Mouse (Mus musculus): ENCODE measurements at regions not wholly inside any gene's neighbourhood (a gene's known extent, or its start where the extent isn't known, plus 50 kb on each side); places are given as distances from the start of the nearest gene placed in this dataset.

DNA sequence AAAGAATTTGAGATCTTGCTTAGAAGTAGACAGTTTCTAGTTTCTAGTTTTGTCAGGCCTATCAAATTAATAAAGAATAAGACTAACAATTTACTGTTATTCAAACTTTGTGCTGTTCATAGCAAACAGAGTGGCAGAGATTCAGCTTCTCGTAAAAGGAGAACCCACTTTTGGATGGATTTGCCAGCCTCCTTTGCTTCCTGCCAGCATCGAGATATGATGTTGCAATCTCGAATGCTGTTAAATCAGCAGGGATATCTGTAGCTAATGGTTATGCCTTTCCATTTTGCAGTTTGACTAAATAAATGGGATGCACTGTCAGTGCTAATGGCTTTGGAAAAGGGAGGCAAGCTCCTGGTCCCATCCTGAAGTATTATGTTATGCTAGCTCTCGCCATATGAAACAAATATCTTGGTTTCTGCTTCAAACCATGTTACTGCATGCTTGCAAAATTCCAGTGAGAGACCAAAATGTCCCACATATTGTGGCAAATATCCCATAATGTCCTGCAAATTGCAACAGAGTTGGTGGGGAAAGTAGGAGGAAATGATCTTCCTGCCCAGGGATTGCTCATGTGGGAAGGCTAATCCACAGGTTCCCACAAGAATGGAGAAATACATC is 199.9 kb upstream of the Zeb2 start:
- WGBS = 79% methylated on average over 4 of the region's 4 CpGs
- ATAC-seq (ENCODE audit: insufficient number of reproducible peaks, low FRiP score) = no peak
- H3K4me3 ChIP-seq = no peak overlapping the region

DNA sequence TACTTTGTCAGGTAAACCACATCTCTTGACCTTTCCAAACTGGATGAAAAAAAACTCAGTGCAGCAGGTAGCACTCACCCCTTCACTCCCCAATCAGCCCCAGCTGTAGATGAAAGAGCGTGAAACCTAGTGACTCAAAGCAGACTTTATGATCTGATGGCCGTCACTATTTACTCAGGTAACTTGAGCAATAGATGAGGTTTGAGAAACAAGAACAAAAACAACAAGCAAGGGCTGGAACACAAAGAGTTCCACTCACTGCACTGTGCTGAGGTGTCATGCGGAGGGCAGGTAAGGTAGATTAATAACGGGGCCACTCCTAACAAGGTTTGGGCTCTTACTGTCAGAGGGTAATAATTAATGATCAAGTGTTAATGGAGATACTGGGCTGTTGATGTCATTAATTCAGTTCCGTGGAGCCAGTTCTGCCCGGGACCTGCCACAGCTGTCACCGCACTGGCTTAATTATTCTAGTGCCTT is 170.4 kb upstream of the Zeb2 start:
- H3K9me3 ChIP-seq (replicated peaks) = no peaks in the 10 kb centered on the region
- WGBS = 73% methylated on average over 7 of the region's 7 CpGs
- H3K27ac ChIP-seq (ENCODE audit: poor library complexity, severe bottlenecking) = no peak overlapping the region
- ATAC-seq (ENCODE audit: insufficient number of reproducible peaks, low FRiP score) = no peak
- no peaks in the 10 kb centered on the region for H3K27me3 ChIP-seq (replicated peaks)
- 0 out of 2 replicates have a peak, but pooled peaks cover 4% of the 10 kb centered on the region for H3K4me1 ChIP-seq (replicated peaks)
- no peak overlapping the region for H3K9ac ChIP-seq
- no peaks in the 10 kb centered on the region for H3K36me3 ChIP-seq
- no peak overlapping the region for H3K4me3 ChIP-seq
- H3K4me2 ChIP-seq = no peak overlapping the region

More for the DNA sequence above, 199.9 kb upstream of the Zeb2 start:
- no peaks in the 10 kb centered on the region for H3K4me1 ChIP-seq (replicated peaks)
- H3K36me3 ChIP-seq = no peaks in the 10 kb centered on the region
- H3K4me2 ChIP-seq = no peak overlapping the region
- no peaks in the 10 kb centered on the region for H3K9me3 ChIP-seq (replicated peaks)
- H3K9ac ChIP-seq = no peak overlapping the region
- H3K27me3 ChIP-seq (replicated peaks) = no peaks in the 10 kb centered on the region
- H3K27ac ChIP-seq (ENCODE audit: poor library complexity, severe bottlenecking) = no peak overlapping the region

DNA sequence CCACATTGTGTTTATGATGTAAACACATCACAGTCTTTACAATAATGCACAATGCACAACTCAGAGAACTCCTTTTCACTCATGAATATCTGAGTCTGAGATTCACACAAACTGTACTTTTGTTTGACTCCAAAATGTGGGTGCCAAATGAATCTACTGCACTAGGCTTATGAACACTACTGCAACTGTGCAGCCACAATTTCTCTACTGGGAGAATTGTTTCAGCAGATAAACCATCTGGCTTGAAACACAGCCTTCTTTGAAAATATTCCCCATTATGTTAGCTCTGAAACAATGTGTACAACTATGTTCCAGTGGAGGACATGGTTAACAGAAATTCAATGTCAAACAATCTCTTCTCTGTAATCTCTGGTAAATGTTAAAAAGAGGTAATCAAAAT is 166.6 kb upstream of the Zeb2 start:
- no peak overlapping the region for H3K27ac ChIP-seq (ENCODE audit: poor library complexity, severe bottlenecking)
- H3K9ac ChIP-seq = no peak overlapping the region
- no peak overlapping the region for H3K4me3 ChIP-seq
- no peaks in the 10 kb centered on the region for H3K9me3 ChIP-seq (replicated peaks)
- H3K4me2 ChIP-seq = no peak overlapping the region
- H3K4me1 ChIP-seq (replicated peaks) = 0 out of 2 replicates have a peak, but pooled peaks cover 4% of the 10 kb centered on the region
- no peak for ATAC-seq (ENCODE audit: insufficient number of reproducible peaks, low FRiP score)
- no peaks in the 10 kb centered on the region for H3K36me3 ChIP-seq
- no peaks in the 10 kb centered on the region for H3K27me3 ChIP-seq (replicated peaks)

DNA sequence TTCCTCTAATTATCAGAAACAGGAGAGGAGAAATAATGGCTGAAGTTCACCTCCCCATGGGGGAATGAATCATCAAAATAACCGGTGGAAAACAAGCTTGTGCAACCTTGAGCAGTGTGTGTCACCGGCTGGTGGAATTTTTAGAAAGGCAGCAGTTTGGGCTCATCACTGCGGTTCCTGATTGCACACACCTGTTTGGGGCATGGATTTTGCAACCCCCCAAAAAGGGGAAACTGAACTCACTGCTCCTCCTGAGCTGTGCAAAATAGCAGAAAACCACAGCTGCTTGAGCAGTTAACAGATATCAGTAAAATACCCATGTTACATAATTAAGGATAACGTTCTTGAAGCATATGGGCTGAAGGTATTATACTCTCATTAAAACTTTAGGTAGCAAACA is 162.3 kb upstream of the Zeb2 start:
- WGBS = 75% methylated on average over 4 of the region's 4 CpGs
- ATAC-seq (ENCODE audit: insufficient number of reproducible peaks, low FRiP score) = no peak
- Histone ChIP-seq H3K27ac (ENCODE audit: poor library complexity, severe bottlenecking) (no peak overlapping the region), H3K9ac (no peak overlapping the region), H3K4me2 (no peak overlapping the region), H3K4me1 (replicated peaks) (no peaks in the 10 kb centered on the region), H3K9me3 (replicated peaks) (no peaks in the 10 kb centered on the region), H3K36me3 (no peaks in the 10 kb centered on the region), H3K4me3 (no peak overlapping the region), H3K27me3 (replicated peaks) (no peaks in the 10 kb centered on the region)

DNA sequence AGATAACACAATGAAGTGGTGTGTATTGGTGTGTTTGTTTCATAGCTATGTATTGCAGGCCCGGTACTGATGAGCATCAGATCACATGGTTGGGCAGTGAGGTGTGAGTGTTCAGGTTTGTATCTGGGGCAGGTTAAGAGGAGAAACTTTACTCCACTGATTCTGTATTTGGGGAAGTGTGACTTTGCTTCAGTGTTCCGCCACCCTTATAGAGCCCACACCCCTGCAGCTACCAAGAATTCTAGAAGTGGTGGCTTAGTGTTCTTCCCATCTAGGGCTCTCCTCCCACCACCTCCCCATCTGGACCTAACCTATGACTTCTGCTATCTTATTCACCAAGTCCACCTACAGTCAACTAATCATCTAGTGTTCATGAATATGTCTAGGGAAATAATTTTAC is 160.4 kb upstream of the Zeb2 start:
- Histone ChIP-seq H3K27ac (ENCODE audit: poor library complexity, severe bottlenecking) (no peak overlapping the region), H3K9me3 (replicated peaks) (no peaks in the 10 kb centered on the region), H3K9ac (no peak overlapping the region), H3K4me1 (replicated peaks) (no peaks in the 10 kb centered on the region), H3K36me3 (no peaks in the 10 kb centered on the region), H3K4me3 (no peak overlapping the region), H3K4me2 (no peak overlapping the region), H3K27me3 (replicated peaks) (no peaks in the 10 kb centered on the region)
- no peak for ATAC-seq (ENCODE audit: insufficient number of reproducible peaks, low FRiP score)
- WGBS = 94% methylated on average over 2 of the region's 2 CpGs

DNA sequence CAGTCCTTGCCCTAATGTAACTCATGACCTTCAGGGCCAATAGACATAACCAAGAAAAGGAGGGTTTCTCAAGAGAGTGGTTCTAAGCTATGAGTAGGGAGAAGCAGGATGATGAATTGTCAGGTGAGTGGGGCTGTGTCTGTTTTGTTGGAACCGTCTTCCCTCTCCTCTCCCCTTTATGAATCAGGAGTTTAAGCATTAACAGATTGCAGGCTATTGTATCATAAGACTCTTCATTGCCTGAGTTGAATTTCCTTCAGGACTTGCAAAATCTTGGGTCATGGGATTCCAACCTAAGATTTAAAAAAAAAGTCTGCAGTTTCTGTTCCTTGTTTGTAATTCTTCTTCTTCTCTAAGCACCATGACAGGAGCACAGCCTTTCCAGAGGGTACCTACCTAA is 159.5 kb upstream of the Zeb2 start:
- no peak for ATAC-seq (ENCODE audit: insufficient number of reproducible peaks, low FRiP score)
- no peaks in the 10 kb centered on the region for H3K27me3 ChIP-seq (replicated peaks)
- no peak overlapping the region for H3K27ac ChIP-seq (ENCODE audit: poor library complexity, severe bottlenecking)
- H3K9ac ChIP-seq = no peak overlapping the region
- no peak overlapping the region for H3K4me3 ChIP-seq
- no peaks in the 10 kb centered on the region for H3K9me3 ChIP-seq (replicated peaks)
- WGBS = 87% methylated on average over 1 of the region's 1 CpGs
- H3K4me2 ChIP-seq = no peak overlapping the region
- H3K4me1 ChIP-seq (replicated peaks) = no peaks in the 10 kb centered on the region
- H3K36me3 ChIP-seq = no peaks in the 10 kb centered on the region

DNA sequence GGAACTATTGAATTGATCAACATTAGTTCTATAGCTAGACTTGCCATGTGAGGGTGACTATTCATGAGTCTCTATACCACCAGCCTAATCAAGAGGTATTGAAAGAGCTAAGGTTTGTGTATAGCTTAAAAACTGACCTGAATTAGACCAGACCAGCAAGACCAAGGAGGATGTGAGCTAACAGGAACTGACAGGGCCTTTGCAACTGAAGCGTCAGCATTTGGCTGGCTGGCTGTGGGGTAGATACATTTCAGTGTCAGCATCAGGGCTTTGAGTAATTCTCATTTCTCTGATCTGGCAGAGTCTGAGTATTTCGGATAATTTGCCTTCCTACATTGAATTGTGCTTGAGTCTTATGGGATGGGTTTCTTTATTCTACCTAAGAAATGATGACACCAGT is 152.8 kb upstream of the Zeb2 start:
- Histone ChIP-seq H3K4me3 (no peak overlapping the region), H3K27me3 (replicated peaks) (no peaks in the 10 kb centered on the region), H3K27ac (ENCODE audit: poor library complexity, severe bottlenecking) (no peak overlapping the region), H3K9me3 (replicated peaks) (no peaks in the 10 kb centered on the region), H3K9ac (no peak overlapping the region), H3K36me3 (no peaks in the 10 kb centered on the region), H3K4me2 (no peak overlapping the region), H3K4me1 (replicated peaks) (0 out of 2 replicates have a peak, but pooled peaks cover 2% of the 10 kb centered on the region)
- 73% methylated on average over 2 of the region's 2 CpGs for WGBS
- ATAC-seq (ENCODE audit: insufficient number of reproducible peaks, low FRiP score) = no peak

DNA sequence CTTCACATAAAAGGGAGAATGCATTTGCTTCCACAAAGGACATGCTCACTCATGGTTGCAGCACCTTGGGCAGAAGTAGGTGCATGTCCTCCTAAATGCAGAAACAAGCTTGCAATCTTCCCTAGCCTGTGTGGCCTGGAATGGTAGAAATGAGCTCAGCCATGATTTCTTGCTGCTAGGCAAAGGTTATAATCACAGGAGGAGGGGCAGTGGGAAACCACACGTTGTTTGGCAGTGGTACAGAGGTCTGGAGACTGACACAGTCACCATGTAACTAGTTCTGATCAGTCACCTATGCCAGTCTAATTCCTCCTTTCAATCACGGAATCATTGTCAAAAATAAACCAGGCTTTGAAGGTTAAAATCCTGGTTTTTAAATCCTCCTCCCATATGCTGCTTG is 148.6 kb upstream of the Zeb2 start:
- Histone ChIP-seq H3K27me3 (replicated peaks) (no peaks in the 10 kb centered on the region), H3K4me2 (no peak overlapping the region), H3K36me3 (no peaks in the 10 kb centered on the region), H3K9me3 (replicated peaks) (no peaks in the 10 kb centered on the region), H3K4me1 (replicated peaks) (0 out of 2 replicates have a peak, but pooled peaks cover 2% of the 10 kb centered on the region), H3K4me3 (no peak overlapping the region), H3K27ac (ENCODE audit: poor library complexity, severe bottlenecking) (no peak overlapping the region), H3K9ac (no peak overlapping the region)
- WGBS = 38% methylated on average over 2 of the region's 2 CpGs
- no peak for ATAC-seq (ENCODE audit: insufficient number of reproducible peaks, low FRiP score)

DNA sequence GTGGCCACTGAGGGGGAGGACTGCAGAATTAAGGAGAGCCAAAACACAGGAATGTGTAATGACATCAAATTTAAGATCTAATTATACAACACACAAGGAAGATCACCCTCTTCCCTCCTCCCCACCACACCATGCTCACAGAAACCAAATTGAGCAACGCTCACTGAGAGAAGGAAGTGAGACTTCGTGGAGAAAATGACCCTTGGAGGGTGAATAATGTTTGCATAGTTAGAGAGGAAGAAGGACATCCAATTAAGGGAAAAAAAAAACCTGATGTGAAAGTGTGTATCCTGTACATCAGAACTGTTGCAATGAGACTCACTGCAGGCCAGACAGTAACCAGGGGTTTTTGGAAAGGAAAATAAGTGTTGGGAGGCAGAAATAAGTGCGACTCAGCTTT is 144.8 kb upstream of the Zeb2 start:
- 64% methylated on average over 3 of the region's 3 CpGs for WGBS
- Histone ChIP-seq H3K4me3 (no peak overlapping the region), H3K36me3 (no peaks in the 10 kb centered on the region), H3K9ac (no peak overlapping the region), H3K4me1 (replicated peaks) (0 out of 2 replicates have a peak, but pooled peaks cover 2% of the 10 kb centered on the region), H3K4me2 (no peak overlapping the region), H3K27ac (ENCODE audit: poor library complexity, severe bottlenecking) (no peak overlapping the region), H3K9me3 (replicated peaks) (no peaks in the 10 kb centered on the region), H3K27me3 (replicated peaks) (no peaks in the 10 kb centered on the region)
- ATAC-seq (ENCODE audit: insufficient number of reproducible peaks, low FRiP score) = no peak

DNA sequence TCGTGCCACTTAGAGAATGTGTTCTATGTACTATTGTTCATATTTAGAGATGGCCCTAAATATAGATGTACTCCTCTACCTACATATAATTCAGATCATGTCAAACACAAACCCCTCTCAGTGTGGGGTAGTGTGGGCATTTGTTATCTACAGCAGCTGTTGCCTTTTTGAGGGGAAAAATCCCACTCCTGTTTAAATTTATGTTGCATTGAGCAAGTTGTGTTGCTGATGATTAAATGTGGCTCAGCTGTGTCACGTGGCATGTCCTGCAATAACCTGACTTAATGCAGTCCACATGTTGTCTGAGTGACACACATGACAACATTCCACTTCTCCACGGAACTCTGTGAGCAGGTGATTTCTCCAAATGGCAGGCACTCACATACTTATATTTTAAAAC is 141.7 kb upstream of the Zeb2 start:
- Histone ChIP-seq H3K27ac (ENCODE audit: poor library complexity, severe bottlenecking) (no peak overlapping the region), H3K4me2 (no peak overlapping the region), H3K36me3 (no peaks in the 10 kb centered on the region), H3K4me3 (no peak overlapping the region), H3K9ac (no peak overlapping the region), H3K27me3 (replicated peaks) (no peaks in the 10 kb centered on the region), H3K4me1 (replicated peaks) (no peaks in the 10 kb centered on the region), H3K9me3 (replicated peaks) (no peaks in the 10 kb centered on the region)
- 66% methylated on average over 3 of the region's 3 CpGs for WGBS
- no peak for ATAC-seq (ENCODE audit: insufficient number of reproducible peaks, low FRiP score)

DNA sequence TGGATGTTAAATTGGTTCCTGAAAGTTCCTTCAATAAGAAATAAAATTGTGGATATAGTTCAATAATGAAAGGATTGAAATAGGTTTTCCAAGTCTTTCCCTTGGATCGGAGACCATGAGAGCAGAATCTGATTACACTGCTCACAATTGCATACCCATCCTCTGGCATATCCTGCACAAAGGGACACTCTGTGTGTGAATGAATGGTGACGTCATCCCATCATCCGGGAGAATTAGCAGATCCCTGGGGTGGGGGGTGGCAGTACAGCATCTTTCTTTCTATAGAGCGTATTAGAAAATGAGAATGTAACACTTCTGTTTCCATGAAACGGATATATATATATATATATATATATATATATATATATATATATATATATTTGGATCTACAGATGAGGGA is 139.2 kb upstream of the Zeb2 start:
- 77% methylated on average over 5 of the region's 5 CpGs for WGBS
- H3K4me2 ChIP-seq = no peak overlapping the region

DNA sequence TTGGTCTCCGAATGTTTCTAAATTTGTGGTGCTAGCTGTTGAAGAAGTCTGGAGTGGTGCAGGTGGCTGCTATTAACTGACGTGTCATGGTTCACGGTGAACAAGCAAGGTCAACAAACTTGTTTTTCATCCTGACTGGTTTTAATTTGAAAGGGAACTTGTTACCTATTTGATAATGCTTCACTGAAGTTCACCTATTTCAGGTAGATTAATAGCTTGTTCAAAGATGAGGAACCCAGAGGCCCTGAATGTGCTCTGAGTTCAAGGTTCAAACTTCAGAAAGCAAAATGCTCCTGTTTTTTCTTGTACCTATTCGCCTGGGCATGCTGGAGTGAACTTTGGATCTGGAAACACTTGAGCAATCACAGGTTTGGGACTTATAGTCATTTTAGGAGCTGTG is 136.7 kb upstream of the Zeb2 start:
- Histone ChIP-seq H3K27me3 (replicated peaks) (no peaks in the 10 kb centered on the region), H3K9me3 (replicated peaks) (no peaks in the 10 kb centered on the region), H3K4me3 (no peak overlapping the region), H3K36me3 (no peaks in the 10 kb centered on the region), H3K27ac (ENCODE audit: poor library complexity, severe bottlenecking) (no peak overlapping the region), H3K4me1 (replicated peaks) (no peaks in the 10 kb centered on the region), H3K9ac (no peak overlapping the region), H3K4me2 (no peak overlapping the region)
- 57% methylated on average over 4 of the region's 4 CpGs for WGBS
- ATAC-seq (ENCODE audit: insufficient number of reproducible peaks, low FRiP score) = no peak

More for the DNA sequence above, 139.2 kb upstream of the Zeb2 start:
- Histone ChIP-seq H3K36me3 (no peaks in the 10 kb centered on the region), H3K4me3 (no peak overlapping the region), H3K9me3 (replicated peaks) (no peaks in the 10 kb centered on the region), H3K27me3 (replicated peaks) (no peaks in the 10 kb centered on the region), H3K9ac (no peak overlapping the region), H3K27ac (ENCODE audit: poor library complexity, severe bottlenecking) (no peak overlapping the region), H3K4me1 (replicated peaks) (no peaks in the 10 kb centered on the region)
- ATAC-seq (ENCODE audit: insufficient number of reproducible peaks, low FRiP score) = no peak

All from heart, embryonic 12.5 days (tissue).